Comparison of ENCODE assay signal across 20 mouse cellular contexts in genomic region chr17:35088151-35088550, GRCm38 (mm10). TPM values are rescaled to one million over a fixed set of nuclear protein-coding genes. Genes with fewer than 3 reads are reported as not detected.
DNase-seq lines count a peak whose midpoint lies in the region; ATAC-seq and TF ChIP-seq lines count a peak whose summit lies in the region.
"Had no signal": no experiment of that assay in that cellular context is flagged by ENCODE, and none has a peak within 500 bp of the region (broad histone marks: within the 10 kb centered on the region; RNA-seq: fewer than 3 reads in every experiment).

No protein-coding gene starts in this region.

- no peak overlapping the region for H3K4me2 ChIP-seq in kidney, postnatal 0 days (ENCODE audit: low read length)

- 48% methylated on average over 2 of the region's 2 CpGs for WGBS in kidney, postnatal 0 days

- no peaks in the 10 kb centered on the region for H3K9me3 ChIP-seq in kidney, postnatal 0 days (replicated peaks; ENCODE audit: low read length)
- H3K9me3 ChIP-seq: heart, embryonic 12.5 days; limb, embryonic 13.5 days had no signal

- no peaks in the 10 kb centered on the region for H3K27me3 ChIP-seq in kidney, postnatal 0 days (ENCODE audit: insufficient read depth, low read length)
- H3K27me3 ChIP-seq: heart, embryonic 12.5 days; limb, embryonic 13.5 days had no signal

- H3K4me1 ChIP-seq in kidney, postnatal 0 days (replicated peaks; ENCODE audit: insufficient read depth, low read length), result peaks cover 7% of the 10 kb centered on the region; the same call in 1 of the 2 replicates

- peak; percentile 60 for TF ChIP-seq CTCF in kidney, postnatal 0 days (IDR thresholded peaks at IDR 0.05; ENCODE audit: low read depth)

- no peak for DNase-seq in kidney, postnatal 0 days (ENCODE audit: low spot score)
- DNase-seq in kidney, postnatal 25 days, result no peak
- DNase-seq in 3T3-L1 (ENCODE audit: low read depth, low spot score), result peak; percentile 65
- peak; percentile 48 for DNase-seq in 416B (ENCODE audit: low read depth)
- peak; percentile 46 for DNase-seq in R1 (ENCODE audit: low read depth, low spot score)
- no peak for DNase-seq in spleen, adult 12 weeks (ENCODE audit: low spot score)
- no peak for DNase-seq in right cerebral cortex, postnatal 25 days
- DNase-seq: adrenal gland, postnatal 36 days; gastrocnemius, postnatal 36 days; kidney, adult 18-20 months; kidney, postnatal 4 days; thymus, adult 18-20 months had no signal

- ATAC-seq in kidney, postnatal 0 days (replicated peaks; ENCODE audit: low FRiP score, low read depth), result no peak

- no peak overlapping the region for H3K9ac ChIP-seq in kidney, postnatal 0 days (ENCODE audit: low read depth, low read length)
- H3K9ac ChIP-seq: heart, embryonic 12.5 days; limb, embryonic 13.5 days had no signal

- no peak overlapping the region for H3K4me3 ChIP-seq in kidney, postnatal 0 days (replicated peaks; ENCODE audit: low read depth, low read length)

- H3K27ac ChIP-seq in kidney, postnatal 0 days, result no peak overlapping the region

- H3K36me3 ChIP-seq in kidney, postnatal 0 days (ENCODE audit: insufficient read depth, low read length), result peaks cover 8% of the 10 kb centered on the region; the same call in 1 of the 2 replicates

RNA-seq across cellular contexts. Expression of gene Abhd16a, which starts 0.9 kb away (rescaled TPM):
- 109 and 113 TPM in 2 replicates for polyA plus RNA-seq in kidney, postnatal 0 days (2015; fragmentation: Nextera tagmentation; extraction: Ambion mirVana)

RNA-seq across cellular contexts. Expression of gene Ly6g6f, which starts 2.7 kb away (rescaled TPM):
- polyA plus RNA-seq in kidney, postnatal 0 days (2015; fragmentation: Nextera tagmentation; extraction: Ambion mirVana), result not detected in 2 replicates
- polyA plus RNA-seq: embryonic facial prominence, embryonic 14.5 days; myocyte had no signal

RNA-seq across cellular contexts. Expression of gene Ly6g6d, which starts 10.3 kb away (rescaled TPM):
- 7.6 and 7.8 TPM in 2 replicates for polyA plus RNA-seq in kidney, postnatal 0 days (2015; fragmentation: Nextera tagmentation; extraction: Ambion mirVana)
- polyA plus RNA-seq: myocyte had no signal

RNA-seq across cellular contexts. Expression of gene Ly6g6e, which starts 11.4 kb away (rescaled TPM):
- 1.3 and 1.6 TPM in 2 replicates for polyA plus RNA-seq in kidney, postnatal 0 days (2015; fragmentation: Nextera tagmentation; extraction: Ambion mirVana)
- polyA plus RNA-seq: myocyte had no signal

RNA-seq across cellular contexts. Expression of gene Ly6g5c, which starts 19.9 kb away (rescaled TPM):
- not detected in 2 replicates for polyA plus RNA-seq in kidney, postnatal 0 days (2015; fragmentation: Nextera tagmentation; extraction: Ambion mirVana)
- polyA plus RNA-seq: cortical plate, adult 2 months; embryonic facial prominence, embryonic 14.5 days; forebrain, embryonic 11.5 days; heart, embryonic 12.5 days; hindbrain, embryonic 11.5 days; limb, embryonic 13.5 days; lung, embryonic 16.5 days; myocyte had no signal

Comparison
In these comparisons a context has a peak if more than half of its experiments do, and no peak if none do; other contexts are left out.
1. DNase-seq: peak in 3T3-L1 (single experiment), 416B (single experiment) and R1 (single experiment); none in kidney, postnatal 0 days (single experiment), kidney, postnatal 25 days (0 of 2), spleen, adult 12 weeks (single experiment) and right cerebral cortex, postnatal 25 days (single experiment).